Mouse (Mus musculus) heart, adult 2 months (tissue): ENCODE measurements around the gene Ptprn2. TPM values are rescaled to one million over a fixed set of nuclear protein-coding genes. Genes with fewer than 3 reads are reported as not detected.

Source experiments
- DNase-seq, 2 experiments: peaks; one replicate each; pipeline ENCODE4 v3.0.0; 2021
- H3K27ac ChIP-seq: fragments of 200-600 bp; 2 replicates; pipeline ENCODE4 v1.8.1; 2022
- H3K27me3 ChIP-seq: fragments of 200-500 bp; 2 replicates; pipeline ENCODE4 v1.6.1; 2012; ENCODE audit warnings: mild to moderate bottlenecking, low read length, inconsistent platforms, mixed read lengths; ENCODE audit not compliant: control insufficient read depth, insufficient read depth
- H3K36me3 ChIP-seq: fragments of 200-500 bp; 2 replicates; pipeline ENCODE4 v1.6.1; 2012; ENCODE audit warnings: low read length, inconsistent platforms; ENCODE audit not compliant: control insufficient read depth, insufficient read depth
- H3K4me1 ChIP-seq: fragments of 200-500 bp; 2 replicates; pipeline ENCODE4 v1.6.1; 2011; ENCODE audit warnings: low read length; ENCODE audit not compliant: control insufficient read depth, insufficient read depth
- H3K4me3 ChIP-seq: fragments of 200-600 bp; 2 replicates; pipeline ENCODE4 v1.8.1; 2022
- H3K79me2 ChIP-seq: fragments of 200-500 bp; replicated peaks from 2 replicates; pipeline ENCODE4 v1.6.1; 2012; ENCODE audit warnings: mild to moderate bottlenecking, inconsistent platforms, low read length, moderate library complexity, mixed read lengths; ENCODE audit not compliant: control insufficient read depth, insufficient read depth
- H3K9ac ChIP-seq: fragments of 200-500 bp; 2 replicates; pipeline ENCODE4 v1.6.1; 2012; ENCODE audit warnings: low read depth, mild to moderate bottlenecking, control low read depth, inconsistent platforms, low read length, mixed read lengths
- CTCF ChIP-seq: fragments of 200-600 bp; IDR thresholded peaks from 2 replicates; pipeline ENCODE4 v1.8.1; 2022; ENCODE audit warnings: antibody characterized with exemption, mild to moderate bottlenecking, moderate library complexity
- EP300 ChIP-seq: fragments of 200-500 bp; IDR thresholded peaks from 2 replicates; pipeline ENCODE4 v1.6.1; 2011; ENCODE audit warnings: low read depth, low read length, control low read depth; ENCODE audit not compliant: insufficient read depth
- POLR2A ChIP-seq: fragments of 200-500 bp; IDR thresholded peaks from 2 replicates; pipeline ENCODE4 v1.6.1; 2011; ENCODE audit warnings: mild to moderate bottlenecking, low read depth, low read length, control low read depth; ENCODE audit not compliant: insufficient read depth
- WGBS: fragments of 180-500 bp; shearing (Covaris S2); methylation state at CpG from one replicate; pipeline ENCODE4 v1.1.7; 2018; 5-methylcytosine and 5-hydroxymethylcytosine counted together
- intact Hi-C: fragments of 180-260 bp; cut with DNase I; formaldehyde crosslinking; loops from one replicate; pipeline ENCODE4 v1.15.1; 2025
- polyA plus RNA-seq: library from polyadenylated mRNA; depleted of rRNA; stranded (reverse); fragments of >200 nt; gene quantifications from 2 replicates; pipeline ENCODE4 v1.2.3, GENCODE M21; 2012
- total RNA-seq, 2 experiments: library from RNA; stranded (reverse); gene quantifications; 2 replicates each; pipeline ENCODE4 v1.2.3; 2021

Gene Ptprn2
- total and polyA plus RNA-seq, 3 experiments = 0.21 to 0.23 TPM; not detected in 1

GRCm38 (mm10) chr12:116952452-116953205, 467.1 kb downstream of the Ptprn2 start:
- Histone ChIP-seq H3K27me3 (no peaks in the 10 kb centered on the region), H3K4me3 (no peak overlapping the region), H3K27ac (no peak overlapping the region), H3K79me2 (no peaks in the 10 kb centered on the region), H3K4me1 (no peaks in the 10 kb centered on the region), H3K9ac (no peak overlapping the region), H3K36me3 (no peaks in the 10 kb centered on the region; the same call in 1 of the 2 replicates)
- 69% methylated on average over 13 of the region's 13 CpGs for WGBS
- DNase-seq = no peak
- TF ChIP-seq EP300 = no peak
- intact Hi-C loops = no loop called here

GRCm38 (mm10) chr12:116959164-116959563, 473.6 kb downstream of the Ptprn2 start:
- Histone ChIP-seq H3K9ac (no peak overlapping the region), H3K4me3 (no peak overlapping the region), H3K27me3 (no peaks in the 10 kb centered on the region), H3K27ac (no peak overlapping the region), H3K4me1 (no peaks in the 10 kb centered on the region), H3K79me2 (no peaks in the 10 kb centered on the region), H3K36me3 (no peaks in the 10 kb centered on the region; the same call in 1 of the 2 replicates)
- WGBS = 73% methylated on average over 2 of the region's 2 CpGs
- no peak for DNase-seq
- no peak for TF ChIP-seq CTCF
- intact Hi-C loops = no loop called here

- Histone ChIP-seq H3K4me1 (no peaks in the 10 kb centered on the region), H3K36me3 (no peaks in the 10 kb centered on the region), H3K79me2 (no peaks in the 10 kb centered on the region), H3K9ac (no peak overlapping the region), H3K4me3 (no peak overlapping the region), H3K27ac (no peak overlapping the region), H3K27me3 (no peaks in the 10 kb centered on the region)
- 98% methylated on average over 1 of the region's 1 CpGs for WGBS
- TF ChIP-seq EP300 (no peak), CTCF (no peak), POLR2A (no peak)
- DNase-seq = no peak
- intact Hi-C loops = no loop called here
Observed at GRCm38 (mm10) chr12:116963906-116964305, 478.4 kb downstream of the Ptprn2 start.

GRCm38 (mm10) chr12:116968215-116968939, 482.9 kb downstream of the Ptprn2 start:
- WGBS = 68% methylated on average over 8 of the region's 8 CpGs
- Histone ChIP-seq H3K27ac (no peak overlapping the region), H3K79me2 (no peaks in the 10 kb centered on the region), H3K9ac (no peak overlapping the region), H3K36me3 (no peaks in the 10 kb centered on the region), H3K27me3 (no peaks in the 10 kb centered on the region), H3K4me1 (no peaks in the 10 kb centered on the region; the same call in 1 of the 2 replicates), H3K4me3 (no peak overlapping the region)
- TF ChIP-seq CTCF = no peak
- intact Hi-C loops = no loop called here
- DNase-seq = no peak

GRCm38 (mm10) chr12:116975547-116975946, 490.0 kb downstream of the Ptprn2 start:
- WGBS = 89% methylated on average over 5 of the region's 5 CpGs
- no peak for DNase-seq
- no peak overlapping the region for H3K4me3 ChIP-seq

GRCm38 (mm10) chr12:116976981-116977380, 491.5 kb downstream of the Ptprn2 start:
- intact Hi-C loops = no loop called here
- no peaks in the 10 kb centered on the region for H3K4me1 ChIP-seq

More at GRCm38 (mm10) chr12:116975547-116975946, 490.0 kb downstream of the Ptprn2 start:
- Histone ChIP-seq H3K27me3 (no peaks in the 10 kb centered on the region), H3K27ac (no peak overlapping the region), H3K36me3 (no peaks in the 10 kb centered on the region), H3K79me2 (no peaks in the 10 kb centered on the region), H3K4me1 (no peaks in the 10 kb centered on the region; the same call in 1 of the 2 replicates), H3K9ac (no peak overlapping the region)
- intact Hi-C loops = no loop called here
- TF ChIP-seq CTCF (no peak), POLR2A (no peak), EP300 (no peak)

More at GRCm38 (mm10) chr12:116976981-116977380, 491.5 kb downstream of the Ptprn2 start:
- H3K27ac ChIP-seq = no peak overlapping the region
- 50% methylated on average over 6 of the region's 6 CpGs for WGBS
- no peaks in the 10 kb centered on the region for H3K36me3 ChIP-seq
- TF ChIP-seq CTCF (no peak), EP300 (no peak), POLR2A (no peak)
- no peaks in the 10 kb centered on the region for H3K79me2 ChIP-seq
- no peak overlapping the region for H3K4me3 ChIP-seq
- H3K27me3 ChIP-seq = no peaks in the 10 kb centered on the region
- H3K9ac ChIP-seq = no peak overlapping the region
- DNase-seq = no peak
